Mouse (Mus musculus): Measurements from ENCODE around the gene Pgghg.
"Not testable (repeated sequence)": the region's sequence is repeated elsewhere in the genome, so short reads cannot be mapped to it uniquely, and the experiment has no call there.

DNA sequence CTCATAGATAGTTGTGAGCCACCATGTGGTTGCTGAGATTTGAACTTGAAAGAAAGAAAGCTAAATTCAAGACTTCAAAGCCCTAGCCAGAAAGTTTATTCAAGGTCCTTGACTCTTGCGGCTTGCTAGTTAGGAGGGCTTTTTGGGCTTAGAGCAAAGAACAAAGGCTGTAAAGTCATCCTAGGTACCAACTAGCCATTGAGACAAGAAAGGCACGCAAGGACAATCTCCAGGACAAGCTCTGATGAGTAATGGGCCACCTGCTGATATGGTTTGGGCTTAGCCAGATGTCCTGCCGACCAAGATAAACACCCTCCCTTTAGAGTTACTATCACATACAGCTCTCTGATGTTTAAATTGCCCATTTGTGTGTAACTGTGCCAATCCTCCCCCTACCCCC lies 27.5 kb downstream of the Pgghg start:
- not testable (repeated sequence) for TF ChIP-seq KAT2A (IDR thresholded peaks at IDR 0.05; ENCODE audit: insufficient replicate concordance, low read length); MEF2A (IDR thresholded peaks at IDR 0.05; ENCODE audit: borderline replicate concordance, low read depth, low read length); CTCF (conservative IDR thresholded peaks at IDR 0.05 in 1 of 2, IDR thresholded peaks at IDR 0.05 in 1 of 2; ENCODE audit: low read depth in 2 of 2, low read length in 2 of 2); ZMIZ1 (IDR thresholded peaks at IDR 0.05; ENCODE audit: low read depth, low read length); RAD21 (IDR thresholded peaks at IDR 0.05; ENCODE audit: low read depth, low read length); MAX (IDR thresholded peaks at IDR 0.05; ENCODE audit: low read length); POLR2A (IDR thresholded peaks at IDR 0.05; ENCODE audit: low read depth, low read length)
